Mouse (Mus musculus): ENCODE data around the gene Ptx3. TPM values are rescaled to one million over a fixed set of nuclear protein-coding genes. Genes with fewer than 3 reads are reported as not detected.
"Not testable (repeated sequence)": the region's sequence is repeated elsewhere in the genome, so short reads cannot be mapped to it uniquely, and the experiment has no call there.

Gene Ptx3
- polyA plus RNA-seq, 1 experiment from 2014 or later, result 2.8 TPM

GRCm38 (mm10) chr3:66224931-66225537 is 5.3 kb downstream of the Ptx3 start:
- Histone ChIP-seq H3K9me3 (ENCODE audit: control insufficient read depth, low read length) (no peaks in the 10 kb centered on the region), H3K4me3 (ENCODE audit: low read length) (no peak overlapping the region), H3K27me3 (ENCODE audit: control insufficient read depth, insufficient read depth, low read depth, low read length) (peaks cover 8% of the 10 kb centered on the region), H3K9ac (ENCODE audit: low read length) (no peak overlapping the region), H3K4me1 (replicated peaks; ENCODE audit: control insufficient read depth, insufficient read depth, low read length) (peaks cover 6% of the 10 kb centered on the region), H3K4me2 (ENCODE audit: low read depth, low read length) (peak overlapping the region; percentile 16; the same call in 1 of the 2 replicates), H3K36me3 (ENCODE audit: control insufficient read depth, insufficient read depth, low read length) (no peaks in the 10 kb centered on the region), H3K27ac (ENCODE audit: low read length) (no peak overlapping the region)
- ATAC-seq (ENCODE audit: low read depth), result peak; percentile 49; the same call in 1 of the 2 replicates
- WGBS, result 34% methylated on average over 15 of the region's 15 CpGs

- H3K9ac ChIP-seq (ENCODE audit: low read length); H3K9me3 ChIP-seq (ENCODE audit: control insufficient read depth, low read length); H3K27me3 ChIP-seq (ENCODE audit: control insufficient read depth, insufficient read depth, low read depth, low read length); H3K4me1 ChIP-seq (replicated peaks; ENCODE audit: control insufficient read depth, insufficient read depth, low read length); H3K36me3 ChIP-seq (ENCODE audit: control insufficient read depth, insufficient read depth, low read length); ATAC-seq (ENCODE audit: low read depth); H3K4me2 ChIP-seq (ENCODE audit: low read depth, low read length); H3K27ac ChIP-seq (ENCODE audit: low read length); H3K4me3 ChIP-seq (ENCODE audit: low read length): not testable (repeated sequence)
- 39% methylated on average over 4 of the region's 4 CpGs for WGBS
Measured at GRCm38 (mm10) chr3:66236234-66236871, 16.6 kb downstream of the Ptx3 start.

- ATAC-seq (ENCODE audit: low read depth), result no peak
- Histone ChIP-seq H3K27me3 (ENCODE audit: control insufficient read depth, insufficient read depth, low read depth, low read length) (no peaks in the 10 kb centered on the region), H3K4me2 (ENCODE audit: low read depth, low read length) (no peak overlapping the region)
Measured at GRCm38 (mm10) chr3:66240476-66240875, 20.8 kb downstream of the Ptx3 start.

DNA sequence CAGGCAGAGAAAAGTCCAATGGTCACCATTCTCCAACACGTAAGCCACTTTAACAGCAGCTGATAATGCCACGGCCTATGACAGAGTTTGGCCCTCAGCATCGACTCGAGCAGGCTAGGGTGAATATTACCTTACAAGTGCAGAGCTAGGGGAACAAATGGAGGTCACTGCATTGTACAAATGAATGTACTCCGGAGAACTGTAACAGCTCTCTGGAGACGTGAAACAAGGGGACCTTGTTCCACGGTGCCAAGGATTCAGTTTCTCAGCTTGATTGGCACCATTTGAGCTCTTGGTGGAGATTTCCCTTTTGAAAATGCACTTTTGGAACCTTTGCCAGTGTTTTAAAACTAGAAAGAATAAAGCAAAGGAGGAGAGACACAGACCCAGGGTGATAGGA is 32.1 kb downstream of the Ptx3 start:
- no peaks in the 10 kb centered on the region for H3K27me3 ChIP-seq (ENCODE audit: control insufficient read depth, insufficient read depth, low read depth, low read length)
- 73% methylated on average over 7 of the region's 7 CpGs for WGBS
- no peaks in the 10 kb centered on the region for H3K4me1 ChIP-seq (replicated peaks; ENCODE audit: control insufficient read depth, insufficient read depth, low read length)
- no peak overlapping the region for H3K4me2 ChIP-seq (ENCODE audit: low read depth, low read length)
- no peak overlapping the region for H3K9ac ChIP-seq (ENCODE audit: low read length)
- H3K4me3 ChIP-seq (ENCODE audit: low read length), result no peak overlapping the region
- no peaks in the 10 kb centered on the region for H3K36me3 ChIP-seq (ENCODE audit: control insufficient read depth, insufficient read depth, low read length)
- no peak for ATAC-seq (ENCODE audit: low read depth)
- H3K27ac ChIP-seq (ENCODE audit: low read length), result no peak overlapping the region
- no peaks in the 10 kb centered on the region for H3K9me3 ChIP-seq (ENCODE audit: control insufficient read depth, low read length)

More at GRCm38 (mm10) chr3:66240476-66240875, 20.8 kb downstream of the Ptx3 start:
- H3K4me3 ChIP-seq (ENCODE audit: low read length), result no peak overlapping the region
- H3K27ac ChIP-seq (ENCODE audit: low read length), result no peak overlapping the region
- H3K36me3 ChIP-seq (ENCODE audit: control insufficient read depth, insufficient read depth, low read length), result no peaks in the 10 kb centered on the region
- H3K9ac ChIP-seq (ENCODE audit: low read length), result no peak overlapping the region
- no peaks in the 10 kb centered on the region for H3K9me3 ChIP-seq (ENCODE audit: control insufficient read depth, low read length)
- H3K4me1 ChIP-seq (replicated peaks; ENCODE audit: control insufficient read depth, insufficient read depth, low read length), result no peaks in the 10 kb centered on the region

DNA sequence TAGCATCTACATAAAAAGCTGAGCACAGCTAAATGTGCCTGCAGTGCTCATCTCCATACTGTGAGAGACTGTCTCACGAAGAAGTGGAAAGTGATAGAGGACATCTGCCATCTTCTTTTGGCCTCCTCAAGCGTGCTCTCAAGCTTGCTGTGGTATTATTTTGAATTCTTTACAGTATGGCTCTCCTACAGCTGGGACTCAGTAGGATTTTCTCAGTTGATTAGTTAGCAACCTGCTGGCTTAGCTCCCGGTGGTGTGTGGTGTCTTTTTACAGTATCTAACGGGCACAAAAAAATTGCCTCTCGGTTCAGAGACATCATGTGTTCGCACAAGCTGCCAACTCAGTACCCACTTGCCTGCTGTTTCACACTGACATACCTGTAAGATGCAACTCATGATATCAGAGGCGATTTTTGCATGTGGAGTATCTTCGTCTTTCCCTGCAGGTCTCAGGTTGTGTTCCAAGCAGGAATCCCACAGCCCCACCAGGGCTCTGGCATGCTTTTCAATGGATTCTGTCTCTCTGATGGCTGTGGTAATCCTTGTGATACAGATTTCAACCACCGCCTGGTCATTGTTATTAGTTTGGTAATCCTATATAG is 34.9 kb downstream of the Ptx3 start:
- no peaks in the 10 kb centered on the region for H3K27me3 ChIP-seq (ENCODE audit: control insufficient read depth, insufficient read depth, low read depth, low read length)
- no peak overlapping the region for H3K27ac ChIP-seq (ENCODE audit: low read length)
- no peaks in the 10 kb centered on the region for H3K9me3 ChIP-seq (ENCODE audit: control insufficient read depth, low read length)
- no peak overlapping the region for H3K4me2 ChIP-seq (ENCODE audit: low read depth, low read length)
- ATAC-seq (ENCODE audit: low read depth), result no peak
- H3K36me3 ChIP-seq (ENCODE audit: control insufficient read depth, insufficient read depth, low read length), result no peaks in the 10 kb centered on the region
- no peaks in the 10 kb centered on the region for H3K4me1 ChIP-seq (replicated peaks; ENCODE audit: control insufficient read depth, insufficient read depth, low read length)
- no peak overlapping the region for H3K9ac ChIP-seq (ENCODE audit: low read length)
- WGBS, result 62% methylated on average over 9 of the region's 9 CpGs
- no peak overlapping the region for H3K4me3 ChIP-seq (ENCODE audit: low read length)

- peak; percentile 28; the same call in 1 of the 2 replicates for ATAC-seq (ENCODE audit: low read depth)
- H3K9me3 ChIP-seq (ENCODE audit: control insufficient read depth, low read length), result no peaks in the 10 kb centered on the region
- H3K27me3 ChIP-seq (ENCODE audit: control insufficient read depth, insufficient read depth, low read depth, low read length), result no peaks in the 10 kb centered on the region
- H3K27ac ChIP-seq (ENCODE audit: low read length), result no peak overlapping the region
- H3K9ac ChIP-seq (ENCODE audit: low read length), result no peak overlapping the region
- H3K4me1 ChIP-seq (replicated peaks; ENCODE audit: control insufficient read depth, insufficient read depth, low read length), result no peaks in the 10 kb centered on the region
- 44% methylated on average over 5 of the region's 5 CpGs for WGBS
- no peak overlapping the region for H3K4me2 ChIP-seq (ENCODE audit: low read depth, low read length)
- H3K36me3 ChIP-seq (ENCODE audit: control insufficient read depth, insufficient read depth, low read length), result no peaks in the 10 kb centered on the region
- H3K4me3 ChIP-seq (ENCODE audit: low read length), result no peak overlapping the region
Measured at GRCm38 (mm10) chr3:66262319-66262718, 42.6 kb downstream of the Ptx3 start.

- H3K4me1 ChIP-seq (replicated peaks; ENCODE audit: control insufficient read depth, insufficient read depth, low read length), result no peaks in the 10 kb centered on the region
- H3K36me3 ChIP-seq (ENCODE audit: control insufficient read depth, insufficient read depth, low read length), result no peaks in the 10 kb centered on the region
- H3K4me3 ChIP-seq (ENCODE audit: low read length), result no peak overlapping the region
- H3K9me3 ChIP-seq (ENCODE audit: control insufficient read depth, low read length), result no peaks in the 10 kb centered on the region
- H3K27ac ChIP-seq (ENCODE audit: low read length), result no peak overlapping the region
- no peak overlapping the region for H3K9ac ChIP-seq (ENCODE audit: low read length)
- no peaks in the 10 kb centered on the region for H3K27me3 ChIP-seq (ENCODE audit: control insufficient read depth, insufficient read depth, low read depth, low read length)
- 74% methylated on average over 4 of the region's 4 CpGs for WGBS
- no peak overlapping the region for H3K4me2 ChIP-seq (ENCODE audit: low read depth, low read length)
- no peak for ATAC-seq (ENCODE audit: low read depth)
Measured at GRCm38 (mm10) chr3:66263270-66263669, 43.6 kb downstream of the Ptx3 start.

Other genes with a start within 250 kb of the Ptx3 start
- gene Veph1, start 76.9 kb downstream of the Ptx3 start, polyA plus RNA-seq (2015; fragmentation: Nextera tagmentation; extraction: Ambion mirVana), result 6.6 and 7.6 TPM in 2 replicates

Data from lung, embryonic 16.5 days (tissue).